Mouse (Mus musculus) cerebellum, postnatal 36 days (tissue): ENCODE data around the gene Copa.
A peak's percentile ranks its signal among the peaks of the same experiment; 100 is the strongest.

Experiments
- DNase-seq, 2 experiments: peaks; one replicate each; pipeline ENCODE4 v3.0.0; 2021 to 2022; ENCODE audit warnings: mixed read lengths in 2 of 2

The Copa gene

GRCm38 (mm10) chr1:172143570-172143969 lies 61.2 kb downstream of the Copa start:
- DNase-seq, result peak; percentile 43 to 65

GRCm38 (mm10) chr1:172147835-172148278 lies 65.5 kb downstream of the Copa start, which contains the start of gene Dcaf8:
Gene Dcaf8 (plus strand): TSS chr1:172148084.
- DNase-seq, result peak; percentile 95 to 98

- DNase-seq, result peak; percentile 25 to 52
These were observed 66.1 kb downstream of the Copa start for GRCm38 (mm10) chr1:172148279-172148954.

GRCm38 (mm10) chr1:172148955-172149815 lies 66.9 kb downstream of the Copa start:
- DNase-seq, result no peak

GRCm38 (mm10) chr1:172154536-172154935 lies 72.2 kb downstream of the Copa start:
- DNase-seq, result no peak

GRCm38 (mm10) chr1:172155518-172155917 lies 73.2 kb downstream of the Copa start:
- no peak for DNase-seq

GRCm38 (mm10) chr1:172159970-172160369 lies 77.6 kb downstream of the Copa start:
- no peak for DNase-seq

GRCm38 (mm10) chr1:172160508-172160907 lies 78.2 kb downstream of the Copa start:
- no peak for DNase-seq

GRCm38 (mm10) chr1:172162009-172162408 lies 79.7 kb downstream of the Copa start:
- DNase-seq, result peak; percentile 42 to 60

GRCm38 (mm10) chr1:172162959-172163358 lies 80.6 kb downstream of the Copa start:
- no peak for DNase-seq

- DNase-seq, result no peak
These were observed 85.6 kb downstream of the Copa start for GRCm38 (mm10) chr1:172167911-172168310.

- no peak for DNase-seq
These were observed 87.5 kb downstream of the Copa start for GRCm38 (mm10) chr1:172169809-172170208.
